Mouse (Mus musculus) heart, postnatal 0 days (tissue): Measurements from ENCODE around the gene B3galnt1.

Source experiments
- CTCF ChIP-seq: IDR thresholded peaks from 2 replicates; pipeline ENCODE4 v1.5.1; 2016; ENCODE audit warnings: antibody characterized with exemption, control low read depth, low read depth
- EP300 ChIP-seq: IDR thresholded peaks from 2 replicates; pipeline ENCODE4 v1.6.1; 2016; ENCODE audit warnings: antibody characterized with exemption, low read depth

GRCm38 (mm10) chr3:69529576-69529975 lies 69.2 kb downstream of the B3galnt1 start:
- TF ChIP-seq CTCF (no peak), EP300 (no peak)
